Mouse (Mus musculus) lung, postnatal 4 days (tissue): ENCODE measurements around the gene Lifr.

Experiments
- DNase-seq, 2 experiments: peaks; one replicate each; pipeline ENCODE4 v3.0.0; 2021

Lifr gene

DNA sequence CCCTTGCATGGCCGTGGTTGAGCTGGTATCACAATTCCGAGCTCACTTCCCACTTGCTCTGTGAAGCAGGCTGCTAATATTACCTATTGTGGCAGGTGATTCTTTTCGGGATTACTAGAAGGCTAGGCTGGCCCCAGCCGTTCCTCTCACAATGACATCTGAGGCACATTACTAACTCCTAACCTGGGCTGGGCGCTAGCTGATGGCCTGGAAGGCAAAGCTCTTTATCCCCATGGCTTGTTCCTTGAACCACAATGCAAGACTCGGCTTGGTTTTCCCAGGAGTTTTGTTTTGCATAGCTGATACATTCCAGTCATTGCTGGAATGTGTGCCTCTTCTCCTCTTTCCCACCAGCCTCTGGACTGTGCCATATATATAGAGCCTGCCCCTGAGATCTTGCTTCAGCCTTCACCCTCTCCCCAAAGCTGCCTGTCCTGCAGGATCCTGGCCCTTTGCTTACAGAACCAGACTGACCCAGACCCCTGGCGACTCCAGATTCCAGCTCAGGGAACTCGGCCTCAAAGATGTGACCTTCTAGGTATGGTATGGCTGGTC is at the start of gene Lifr:
TSS of gene Lifr (plus strand) at position 404 of the 555 bp plus-strand sequence.
- DNase-seq, result no peak

DNA sequence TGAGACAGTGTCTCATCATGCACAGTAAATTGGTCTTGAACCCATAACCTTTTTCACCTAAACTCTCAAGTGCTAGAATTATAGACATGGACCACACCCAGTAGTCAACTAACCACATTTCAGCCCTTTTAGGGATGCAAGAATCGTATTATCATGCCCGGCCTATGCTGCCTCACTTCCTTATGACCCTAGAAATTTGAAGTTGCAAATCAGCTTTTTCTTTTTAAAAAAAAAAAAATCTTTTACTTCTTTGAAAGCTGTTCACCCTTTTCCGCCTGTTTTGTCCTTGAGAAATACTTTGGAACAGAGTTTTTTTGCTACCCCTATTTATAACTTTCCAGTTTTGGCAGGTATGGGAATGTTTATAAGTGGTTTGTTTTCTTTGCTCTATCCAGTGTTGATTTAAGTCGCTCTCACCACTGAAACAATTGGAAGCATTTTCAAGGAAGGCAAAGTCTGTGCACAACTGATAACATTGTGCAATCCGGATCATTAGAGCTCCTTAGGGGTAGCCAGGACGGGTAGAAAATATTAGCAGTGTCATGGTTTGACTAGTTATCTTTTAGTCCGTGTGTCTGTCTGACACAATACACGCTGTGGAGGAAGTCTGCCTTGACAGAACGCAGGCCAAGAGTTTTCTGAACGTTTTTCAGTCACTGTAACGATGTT is 46.2 kb upstream of the Lifr start:
- no peak for DNase-seq

DNA sequence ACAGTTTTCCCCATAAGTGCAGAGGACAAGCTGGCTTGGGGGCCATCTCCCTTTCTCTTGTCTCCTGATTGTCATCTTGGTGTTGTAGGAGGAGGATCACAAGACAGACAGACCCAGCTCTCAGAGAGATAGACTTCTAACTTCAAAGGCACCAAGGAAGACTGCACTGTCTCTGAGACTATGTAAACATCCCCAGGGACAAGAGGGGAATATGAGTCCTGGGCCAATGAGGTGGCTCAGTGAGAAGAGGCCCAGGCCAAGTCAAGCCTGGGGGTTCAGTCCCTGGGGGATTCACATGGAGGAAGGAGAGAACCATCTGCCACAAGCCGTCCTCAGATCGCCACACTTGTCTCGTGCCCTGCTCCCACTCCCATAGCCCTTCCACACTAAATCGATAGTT is 45.4 kb upstream of the Lifr start:
- DNase-seq, result no peak

DNA sequence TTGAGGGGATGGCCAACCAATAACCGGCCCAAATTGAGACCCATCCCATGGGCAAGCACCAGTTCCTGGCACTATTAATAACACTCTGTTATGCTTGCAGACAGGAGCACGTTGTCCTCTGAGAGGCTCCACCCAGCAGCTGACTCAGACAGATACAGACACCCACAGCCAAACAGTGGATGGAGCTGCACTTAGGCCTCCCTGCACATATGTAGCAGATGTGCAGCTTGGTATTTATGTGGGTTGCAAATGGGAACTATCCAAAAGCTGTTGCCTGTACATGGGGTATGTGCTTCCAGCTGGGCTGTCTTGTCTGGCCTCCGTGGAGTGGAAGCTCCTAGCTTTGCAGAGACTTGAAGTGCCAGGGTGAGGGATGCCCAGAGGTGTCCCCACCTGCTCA is 42.5 kb upstream of the Lifr start:
- no peak for DNase-seq

DNA sequence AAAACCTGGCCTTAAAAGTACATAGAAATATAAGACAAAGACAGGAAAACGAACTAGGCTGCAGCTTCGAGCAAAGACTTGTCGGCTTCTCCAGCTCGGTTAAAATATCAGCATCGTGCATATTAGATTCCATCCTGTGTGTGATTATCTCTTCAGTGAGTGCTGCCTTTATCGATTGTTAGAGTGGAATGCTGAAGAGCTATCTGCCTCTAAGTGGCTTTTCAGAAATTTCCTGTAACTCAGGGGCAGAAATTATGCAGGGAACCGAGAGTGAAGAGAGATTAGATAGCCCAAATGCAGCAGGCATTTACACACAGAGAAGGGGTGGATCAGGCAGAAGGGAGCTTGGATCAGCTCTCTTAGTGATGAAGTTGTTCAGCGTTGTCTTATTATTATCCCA is 41.5 kb upstream of the Lifr start:
- DNase-seq, result no peak

DNA sequence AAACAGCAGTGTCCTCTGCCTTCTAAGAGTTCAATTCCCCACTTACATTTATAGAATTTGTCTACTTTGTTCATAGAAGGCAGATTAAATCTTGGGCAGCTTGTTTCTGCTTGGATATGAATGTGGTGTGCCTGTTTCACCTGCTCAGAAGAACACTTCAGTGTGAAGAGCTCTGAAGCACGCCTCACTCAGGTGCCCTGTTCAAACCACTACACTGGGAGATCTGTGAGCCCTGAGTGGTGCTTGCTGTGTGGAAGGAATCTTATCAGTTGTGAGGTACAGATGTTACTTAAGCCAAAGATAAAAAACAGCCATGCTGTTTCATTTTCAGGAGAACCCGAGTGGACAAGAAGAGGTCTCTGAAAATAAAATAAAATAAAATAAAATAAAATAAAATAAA is 38.7 kb upstream of the Lifr start:
- peak; percentile 63 to 85 for DNase-seq

DNA sequence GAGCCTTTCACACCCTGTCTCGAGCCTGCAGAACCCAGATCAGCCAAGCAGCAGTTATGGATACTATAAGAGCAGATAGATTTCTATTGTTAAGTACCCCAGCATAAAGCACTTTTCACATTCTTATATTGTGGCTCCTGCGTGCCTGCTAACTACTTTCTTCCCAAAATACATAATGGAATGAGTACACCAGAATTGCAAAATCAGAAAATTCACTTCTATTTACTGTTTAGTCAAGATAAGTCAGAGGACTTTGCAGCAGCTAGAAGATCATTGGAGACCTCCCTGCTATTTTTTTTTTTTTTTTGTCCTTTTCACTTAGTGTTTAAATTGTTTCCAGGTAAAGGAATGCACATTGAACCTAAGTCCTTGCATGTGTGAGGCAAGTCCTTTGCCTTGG is 38.3 kb upstream of the Lifr start:
- DNase-seq, result no peak

DNA sequence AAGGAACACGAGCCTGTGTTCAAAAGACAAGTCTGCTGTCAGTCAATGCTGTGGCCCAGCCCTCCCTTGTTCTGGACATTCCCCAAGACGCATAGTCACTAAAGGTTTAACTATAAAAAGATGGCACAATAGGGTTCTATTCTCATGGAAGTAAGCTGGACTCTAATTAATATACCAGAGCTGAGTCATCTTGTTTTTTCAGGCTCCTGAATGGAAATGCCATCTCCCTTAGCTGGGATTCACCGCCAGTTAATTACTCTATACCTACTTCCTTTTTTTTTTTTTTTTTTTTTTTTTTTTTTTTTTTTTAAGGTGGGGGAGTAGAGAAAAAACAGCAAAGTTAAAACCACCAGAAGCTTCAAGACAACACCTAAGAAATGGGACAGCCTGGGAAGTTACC is 33.6 kb upstream of the Lifr start:
- DNase-seq, result no peak

DNA sequence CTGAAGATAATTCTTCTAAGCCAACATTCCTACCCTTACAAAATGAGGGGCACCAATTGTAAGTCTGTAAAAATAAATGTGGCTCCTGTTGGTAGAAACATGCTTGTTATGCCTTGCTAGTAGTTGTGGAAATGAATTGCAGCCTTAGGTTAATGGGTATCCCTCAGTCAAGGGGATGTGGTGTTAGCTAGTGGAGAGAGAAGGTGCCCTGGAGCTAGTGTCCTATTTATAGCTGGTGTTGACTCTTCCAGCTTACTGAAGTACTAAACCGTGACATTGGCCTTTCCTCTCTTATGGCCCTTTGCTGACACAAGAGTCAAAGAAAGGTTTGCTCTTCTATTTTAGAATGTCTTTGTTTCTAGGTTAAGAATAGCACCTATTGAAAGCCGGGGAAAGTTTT is 29.9 kb upstream of the Lifr start:
- DNase-seq, result no peak

DNA sequence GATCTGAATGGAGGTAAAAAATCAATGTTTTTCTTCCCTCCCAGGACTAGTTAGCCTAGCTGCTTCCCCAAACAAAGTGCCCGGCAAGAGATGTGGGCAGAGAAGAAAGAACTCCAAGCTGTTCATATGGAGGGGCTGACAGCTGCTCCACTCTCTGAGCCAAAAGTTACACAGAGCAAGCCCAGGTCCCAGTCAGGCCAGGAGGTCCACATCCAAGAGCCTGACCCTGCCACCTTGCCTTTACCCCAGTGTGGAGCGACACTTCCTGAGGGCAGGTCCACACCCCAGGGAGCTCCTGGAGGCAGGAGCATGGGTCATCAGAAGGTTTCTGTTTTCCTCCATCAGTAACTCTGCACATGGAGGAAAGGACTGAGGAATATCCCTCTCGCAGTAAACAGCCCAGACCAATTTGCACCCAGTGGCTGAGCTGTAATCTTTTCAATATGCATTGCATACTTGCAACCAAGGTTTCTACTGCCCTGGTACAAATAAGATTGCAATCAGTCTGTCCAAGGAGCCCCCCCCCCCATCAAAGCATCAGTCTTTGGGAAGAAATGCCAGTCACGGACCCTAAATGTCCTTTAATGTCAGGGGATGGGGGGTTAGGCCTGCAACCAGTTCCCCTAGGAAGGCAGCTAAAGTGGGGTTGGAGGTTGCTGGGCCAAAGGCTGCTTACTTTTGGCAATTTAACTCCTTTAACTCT is 28.3 kb upstream of the Lifr start:
- no peak for DNase-seq

DNA sequence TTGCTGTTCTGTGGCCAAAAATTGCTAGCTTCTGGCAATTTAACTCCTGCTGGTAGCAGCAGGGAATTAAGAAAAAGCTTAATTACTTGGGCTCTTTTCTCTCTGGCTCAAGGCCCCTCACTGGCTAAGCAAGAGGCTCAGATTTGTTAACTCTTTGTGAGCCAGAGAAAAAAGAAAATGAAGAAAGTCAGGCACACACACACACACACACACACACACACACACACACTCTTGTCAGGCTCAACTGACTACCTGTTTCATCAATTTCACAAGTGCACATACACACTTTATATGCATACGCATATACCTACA is 27.8 kb upstream of the Lifr start:
- no peak for DNase-seq

DNA sequence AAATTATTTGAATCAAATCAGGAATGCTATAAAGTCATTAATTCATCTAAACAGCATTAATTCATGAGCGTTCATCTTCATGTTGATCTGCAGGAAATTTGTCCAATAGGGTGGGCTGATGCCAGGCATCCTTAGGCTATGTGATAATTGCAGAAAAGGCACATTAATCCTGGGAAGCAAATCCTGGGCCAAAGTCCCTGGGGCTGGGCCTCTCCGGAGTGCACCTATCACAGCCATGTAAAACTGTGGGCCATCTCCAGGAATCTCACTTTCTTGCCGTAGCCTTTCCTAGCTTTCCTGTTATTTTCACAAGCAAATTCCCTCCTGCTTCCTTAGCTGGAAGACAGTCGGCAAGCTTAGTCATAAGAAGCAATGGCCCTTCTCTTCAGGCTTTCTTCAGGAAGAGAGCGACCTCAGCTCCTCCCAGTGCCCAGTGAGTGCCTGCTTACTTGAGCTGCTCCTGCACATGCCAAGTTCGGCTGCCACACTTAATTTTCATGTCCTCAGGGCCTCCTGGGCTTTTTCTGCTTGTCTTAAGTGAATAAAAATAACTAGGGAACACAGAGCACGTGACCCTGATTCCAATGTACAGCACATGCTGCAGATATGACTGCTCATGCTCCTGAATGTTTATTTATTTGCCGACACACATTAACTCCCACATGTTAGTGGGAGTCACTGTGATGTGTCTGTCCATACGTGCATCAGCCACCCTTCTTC is 26.7 kb upstream of the Lifr start:
- no peak for DNase-seq

DNA sequence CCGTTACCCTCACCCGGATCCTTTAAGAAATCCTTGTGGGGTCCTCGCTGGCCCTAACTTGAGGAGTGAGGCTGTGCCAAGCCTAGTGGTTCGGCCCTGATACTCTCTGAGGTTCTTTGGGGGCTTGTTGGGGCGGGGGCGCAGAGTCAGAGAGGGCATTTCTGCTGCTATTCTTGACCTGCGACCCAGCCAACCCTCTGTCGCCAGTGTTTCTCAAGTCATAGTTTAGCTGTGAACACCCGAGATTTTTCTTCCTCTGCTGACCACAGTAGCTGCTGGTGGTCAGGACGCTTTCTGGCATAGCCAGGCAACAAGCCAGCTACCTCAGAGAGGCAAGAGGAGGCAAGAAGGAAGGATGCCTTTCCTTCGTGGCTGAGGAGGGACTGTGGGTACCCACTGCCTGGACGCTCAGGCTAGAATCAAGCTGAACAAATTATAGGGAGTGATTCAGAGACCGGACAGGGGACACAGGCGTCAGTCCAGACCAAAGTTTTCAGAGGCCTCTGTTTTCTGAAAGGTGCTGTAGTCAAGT is 25.4 kb upstream of the Lifr start:
- no peak for DNase-seq

DNA sequence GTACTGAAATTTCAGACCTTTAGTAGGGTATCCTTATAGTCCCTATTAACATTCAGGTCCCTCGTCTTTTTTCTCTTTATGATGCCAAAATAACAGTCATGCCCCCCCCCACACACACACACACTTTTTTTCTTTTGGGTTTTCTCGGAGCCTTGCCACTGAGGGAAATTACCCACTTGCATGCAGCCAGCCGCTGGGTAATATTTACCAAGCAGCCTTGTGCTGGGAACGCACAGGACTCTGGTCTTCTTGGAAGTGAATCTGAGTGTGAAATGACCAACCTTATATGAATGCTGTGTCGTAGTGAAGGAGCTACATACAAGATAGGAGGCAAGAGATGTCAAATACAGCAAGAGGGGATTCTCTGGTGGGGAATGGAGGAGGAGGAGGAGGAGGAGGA is 24.8 kb upstream of the Lifr start:
- no peak for DNase-seq

DNA sequence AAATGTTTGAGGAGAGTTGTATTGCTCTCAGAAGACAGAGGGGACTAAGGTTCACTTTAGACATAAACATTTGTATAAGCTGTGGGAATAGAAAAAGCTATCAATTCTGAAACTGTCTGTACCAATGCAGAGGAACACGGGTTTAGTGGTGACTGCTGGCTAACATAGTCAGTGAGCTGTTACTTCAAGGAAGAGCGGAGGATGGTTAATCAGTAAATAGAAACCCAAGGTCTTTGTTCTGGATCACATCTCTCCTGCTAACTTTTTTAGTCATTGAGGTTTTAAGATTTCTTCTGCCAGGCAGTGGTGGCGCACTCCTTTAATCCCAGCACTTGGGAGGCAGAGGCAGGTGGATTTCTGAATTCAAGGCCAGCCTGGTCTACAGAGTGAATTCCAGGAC is 23.7 kb upstream of the Lifr start:
- no peak for DNase-seq

DNA sequence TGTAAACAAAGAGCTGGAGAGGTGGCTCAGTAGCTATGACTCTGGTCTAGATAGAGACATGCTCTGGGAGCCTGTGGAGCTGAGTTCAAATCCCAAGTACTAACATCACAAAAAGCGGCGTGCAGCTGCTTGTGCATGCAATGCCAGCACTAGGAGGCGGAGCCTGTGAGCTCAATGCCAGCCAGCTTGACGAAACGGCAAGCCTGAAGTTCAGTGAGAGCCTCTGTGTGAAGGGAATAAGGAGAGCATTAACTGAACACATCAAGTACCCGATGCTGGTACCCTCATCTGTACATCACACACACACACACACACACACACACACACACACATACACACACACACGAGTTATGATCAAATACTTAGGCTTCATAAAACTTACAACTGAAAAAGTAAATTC is 21.0 kb upstream of the Lifr start:
- no peak for DNase-seq

DNA sequence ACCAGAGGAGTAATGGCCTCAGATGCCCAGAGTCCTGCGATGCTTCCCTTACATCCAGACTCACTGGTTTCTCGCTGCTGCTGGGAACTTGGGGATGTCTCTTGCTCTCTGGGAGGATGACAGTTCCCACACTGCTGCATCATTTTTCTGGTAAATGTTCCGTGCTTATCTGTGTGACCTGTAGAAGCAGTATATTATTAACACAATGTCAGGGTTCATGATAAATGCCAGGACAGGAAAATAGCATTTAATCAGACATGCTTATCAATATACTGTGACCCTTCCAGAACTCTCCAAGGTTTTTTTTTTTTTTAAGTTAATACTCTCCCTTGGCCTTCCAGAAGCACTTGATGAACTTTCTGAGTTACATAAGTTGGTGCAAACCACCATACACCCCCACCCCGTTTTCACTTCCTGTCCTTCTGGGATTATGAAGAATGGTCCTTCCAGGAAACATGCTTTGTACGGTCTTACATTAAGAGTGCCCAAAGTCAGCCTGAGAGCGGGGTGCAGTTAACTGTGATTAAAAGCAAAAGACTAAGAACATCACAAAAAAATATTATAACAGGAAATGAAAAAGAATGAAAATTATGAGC is 20.1 kb upstream of the Lifr start:
- no peak for DNase-seq

DNA sequence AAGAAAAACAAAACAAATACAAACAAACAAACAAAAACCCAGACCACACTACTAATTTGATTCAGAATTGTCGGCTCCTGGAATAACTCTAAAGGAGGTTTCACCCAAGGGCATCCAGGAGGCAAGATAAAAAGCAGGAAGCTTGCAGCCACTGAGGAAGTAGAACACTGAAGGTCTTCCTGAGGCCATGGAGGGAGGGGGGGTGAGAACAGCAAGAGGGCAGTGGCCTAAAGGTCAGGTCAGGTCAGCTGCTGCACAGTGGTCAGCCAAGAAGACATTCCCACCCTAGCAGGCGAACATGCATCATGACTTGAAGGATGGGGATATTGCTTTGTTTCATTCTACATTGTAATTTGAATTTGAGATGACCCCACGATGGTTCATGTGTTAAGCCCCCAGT is 17.1 kb upstream of the Lifr start:
- DNase-seq, result no peak

DNA sequence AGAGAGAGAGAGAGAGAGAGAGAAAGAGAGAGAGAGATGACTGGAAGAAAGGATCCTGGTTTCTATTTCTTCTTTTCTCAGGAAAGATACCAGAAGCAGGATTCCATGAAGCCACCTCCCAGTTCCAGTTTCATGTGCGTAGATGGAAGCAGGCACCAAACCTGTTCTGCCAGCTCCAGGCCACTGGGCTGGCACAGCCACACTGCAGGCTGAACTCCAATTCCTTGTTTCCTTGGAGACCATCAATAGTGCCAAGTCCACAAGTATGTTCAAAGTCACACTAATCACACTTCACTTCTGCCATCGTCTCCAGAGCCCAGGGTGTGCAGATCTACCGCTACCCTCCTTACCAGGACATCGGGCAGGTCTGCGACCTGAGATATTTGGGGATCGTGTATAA is 15.2 kb upstream of the Lifr start:
- DNase-seq, result peak; percentile 41 to 75

DNA sequence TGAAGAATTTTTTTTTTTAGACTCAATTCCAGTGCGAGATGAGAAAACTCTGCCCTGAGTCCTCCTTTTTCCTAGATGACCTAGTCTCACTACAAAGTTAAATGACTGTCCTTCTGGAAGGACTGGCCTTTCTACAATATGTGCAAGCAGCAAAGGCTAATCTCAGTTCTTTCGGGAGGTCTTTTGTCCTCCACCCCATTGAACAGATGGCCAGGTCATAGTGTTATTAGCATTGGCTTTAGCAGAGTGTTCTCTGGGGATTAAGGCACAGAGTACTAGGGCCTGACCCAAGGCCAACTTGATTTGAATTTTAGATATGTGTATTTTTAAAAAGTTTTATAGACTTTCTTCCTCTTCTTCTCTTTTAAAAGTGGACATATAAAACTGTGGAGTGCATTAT is 12.1 kb upstream of the Lifr start:
- no peak for DNase-seq

DNA sequence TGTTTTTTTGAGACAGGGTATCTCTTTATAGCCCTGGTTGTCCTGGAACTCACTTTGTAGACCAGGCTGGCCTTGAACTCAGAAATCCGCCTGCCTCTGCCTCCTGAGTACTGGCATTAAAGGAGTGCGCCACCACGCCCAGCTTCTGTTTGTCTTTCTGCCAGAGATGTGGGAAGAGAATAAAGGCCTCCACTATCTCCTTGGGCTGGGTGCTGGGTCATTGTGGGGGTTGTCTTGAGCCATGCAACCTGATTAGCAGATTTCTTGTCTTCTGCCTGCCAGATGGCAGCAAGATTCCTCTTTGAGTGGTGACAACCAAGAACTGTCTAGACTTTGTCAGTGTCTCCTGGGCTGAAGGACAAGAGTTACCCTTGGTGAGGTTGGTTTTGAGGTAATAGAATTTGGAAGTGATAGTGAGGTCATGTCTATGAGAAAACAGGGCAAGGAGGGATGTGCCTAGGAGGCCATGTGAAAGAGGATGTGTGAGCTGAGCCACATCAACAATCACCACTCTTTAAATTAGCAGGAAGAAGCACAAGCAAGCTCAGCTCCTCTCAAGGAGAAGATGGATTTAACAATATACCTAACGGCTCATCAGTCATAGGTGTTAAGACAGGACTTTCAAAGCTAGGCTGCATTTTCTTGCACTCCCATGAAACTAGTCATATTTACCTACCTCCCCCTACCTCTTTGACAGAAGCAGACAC is 10.6 kb upstream of the Lifr start:
- DNase-seq, result no peak

DNA sequence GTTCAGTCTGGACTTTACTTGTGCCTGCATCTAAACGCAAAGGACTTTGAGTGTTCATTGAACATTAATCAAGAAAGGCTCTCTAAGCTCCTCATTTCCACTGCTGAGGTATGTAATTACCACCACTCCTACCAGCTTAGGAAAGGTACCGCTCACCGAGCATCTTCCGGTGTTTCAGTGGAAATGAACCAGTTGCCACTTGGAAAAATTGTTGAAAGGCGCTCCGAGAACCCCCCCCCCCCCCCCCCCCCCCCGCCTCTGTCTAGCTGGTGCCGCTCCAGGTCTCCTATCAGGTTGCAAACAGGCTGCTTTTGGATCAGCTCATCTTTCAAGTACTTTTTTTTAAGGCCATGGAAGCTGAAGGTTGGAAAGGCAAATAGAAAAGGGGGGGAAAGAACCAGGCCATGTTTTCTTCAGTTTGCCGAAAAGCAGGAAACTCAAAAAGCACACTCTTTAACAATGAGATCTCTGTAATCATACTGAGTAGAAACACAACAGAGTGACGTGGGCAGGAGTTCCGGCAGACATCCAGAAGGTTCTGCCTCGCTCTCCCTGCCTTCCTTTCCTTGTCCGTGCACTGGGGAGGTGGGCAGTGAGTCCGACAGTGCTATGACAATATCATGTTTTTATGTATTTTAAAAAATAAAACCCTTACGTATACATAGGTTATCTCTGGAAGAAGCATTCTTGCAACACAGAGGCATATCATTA is 9.3 kb upstream of the Lifr start:
- no peak for DNase-seq
